Mouse (Mus musculus): ENCODE measurements around the gene Dlgap4.

Gene Dlgap4

DNA sequence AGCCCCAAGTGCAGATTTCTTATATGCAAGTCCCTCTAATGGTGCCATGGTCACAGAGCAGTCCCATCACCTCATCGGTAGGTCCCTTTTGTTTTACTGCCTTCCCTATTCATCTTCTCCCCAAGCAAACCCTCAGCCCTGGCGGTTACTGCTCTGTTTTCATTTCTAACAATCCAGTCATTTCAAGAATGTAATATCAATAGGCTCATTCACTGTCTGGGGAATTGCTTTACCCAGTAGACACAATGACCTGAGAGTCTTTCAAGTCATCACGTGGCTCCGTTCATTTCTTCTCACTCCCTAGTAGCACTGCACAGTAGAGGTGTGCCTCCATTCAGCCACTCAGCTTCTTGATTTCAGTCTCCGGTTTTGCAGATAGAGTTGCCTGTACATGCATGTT lies 130.9 kb downstream of the Dlgap4 start:
- no peak for DNase-seq

DNA sequence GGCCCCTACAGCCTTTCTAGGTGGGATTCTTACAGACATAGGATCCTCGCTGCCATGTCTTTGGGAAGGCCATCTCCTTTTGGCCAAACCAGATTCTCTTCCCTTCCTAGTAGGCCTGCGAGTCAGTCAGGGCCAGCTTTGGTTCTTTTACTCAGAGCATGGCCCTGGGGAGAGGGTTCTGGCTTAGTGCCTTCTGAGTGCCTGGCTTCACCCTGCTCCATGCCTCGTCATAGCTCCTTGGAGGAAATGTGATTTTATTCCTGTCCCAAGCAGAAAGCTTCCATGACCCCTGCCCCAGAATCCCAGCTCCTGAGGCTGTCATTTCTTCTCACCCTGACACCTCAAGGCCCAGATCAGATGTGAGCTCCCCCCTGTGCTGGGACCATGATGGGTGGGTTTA lies 133.8 kb downstream of the Dlgap4 start:
- DNase-seq: no peak

DNA sequence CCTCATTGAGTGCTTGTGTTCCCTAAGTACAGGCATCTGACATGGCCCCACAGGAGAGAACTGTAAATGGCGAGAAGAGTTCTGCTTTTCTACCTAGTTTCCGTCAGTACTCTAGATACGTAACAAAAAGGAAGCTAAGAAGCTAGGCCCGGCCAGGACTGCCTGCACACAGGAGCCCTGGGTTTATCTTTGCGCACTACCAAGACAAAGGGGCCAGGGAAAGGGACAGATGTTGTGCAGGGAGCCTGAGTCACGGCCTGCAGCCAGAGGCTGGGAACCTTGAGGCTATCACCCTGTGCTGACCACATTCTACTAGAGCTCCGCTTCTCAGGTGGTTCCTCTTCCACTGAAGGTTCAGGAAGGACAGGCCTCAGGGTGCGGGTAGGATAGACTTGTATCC lies 136.2 kb downstream of the Dlgap4 start:
- no peak for DNase-seq

DNA sequence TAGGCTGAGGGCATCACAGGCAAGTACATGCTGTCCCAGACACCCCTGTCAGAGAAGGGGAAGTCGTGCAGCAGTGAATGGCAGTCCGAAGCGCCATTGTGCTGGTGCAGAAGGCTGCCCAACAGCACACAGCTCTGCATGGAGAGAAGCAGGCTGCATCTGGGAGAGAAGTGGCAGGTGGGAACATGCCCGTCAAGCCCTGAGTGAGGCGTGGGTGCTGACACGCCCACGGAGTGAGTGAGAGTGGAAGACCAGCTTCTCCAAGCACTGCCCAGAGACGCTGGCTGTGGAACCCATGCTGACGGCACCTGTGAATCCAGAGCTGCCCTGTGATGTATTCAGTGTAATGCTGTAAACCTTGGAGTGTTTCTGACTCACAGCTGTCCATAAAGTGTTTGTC lies 143.4 kb downstream of the Dlgap4 start:
- DNase-seq: no peak

DNA sequence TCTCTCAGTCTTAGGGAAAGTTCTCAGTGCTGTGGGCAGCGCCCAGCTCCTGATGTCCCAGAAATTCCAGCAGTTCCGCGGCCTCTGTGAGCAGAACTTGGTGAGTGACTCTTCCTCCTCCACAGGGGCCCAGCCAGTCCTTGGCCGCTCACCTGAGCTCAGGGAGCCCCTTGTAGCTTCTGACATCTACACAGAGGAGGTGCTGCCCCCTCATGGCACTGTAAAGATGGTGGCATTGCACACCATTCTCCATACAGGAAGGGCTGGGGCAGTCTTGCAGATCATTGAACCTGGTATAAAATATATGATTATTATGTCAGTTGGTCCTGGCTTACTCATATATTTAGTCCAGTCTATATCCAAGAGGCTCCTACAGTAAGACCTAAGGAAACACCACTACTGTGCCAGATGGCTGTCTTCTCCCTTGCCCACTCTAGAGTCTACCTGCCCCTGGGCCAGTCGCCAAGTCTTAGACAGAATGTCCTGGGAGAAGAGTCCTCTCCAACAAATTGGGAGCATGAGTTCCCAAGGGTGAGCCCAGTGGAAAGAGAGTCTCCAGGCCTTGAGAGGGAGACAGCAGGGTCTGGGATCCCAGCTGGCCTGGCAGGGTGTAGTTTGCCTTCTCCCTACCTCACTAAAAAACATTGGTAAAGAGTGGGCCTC lies 147.5 kb downstream of the Dlgap4 start:
- no peak for DNase-seq

DNA sequence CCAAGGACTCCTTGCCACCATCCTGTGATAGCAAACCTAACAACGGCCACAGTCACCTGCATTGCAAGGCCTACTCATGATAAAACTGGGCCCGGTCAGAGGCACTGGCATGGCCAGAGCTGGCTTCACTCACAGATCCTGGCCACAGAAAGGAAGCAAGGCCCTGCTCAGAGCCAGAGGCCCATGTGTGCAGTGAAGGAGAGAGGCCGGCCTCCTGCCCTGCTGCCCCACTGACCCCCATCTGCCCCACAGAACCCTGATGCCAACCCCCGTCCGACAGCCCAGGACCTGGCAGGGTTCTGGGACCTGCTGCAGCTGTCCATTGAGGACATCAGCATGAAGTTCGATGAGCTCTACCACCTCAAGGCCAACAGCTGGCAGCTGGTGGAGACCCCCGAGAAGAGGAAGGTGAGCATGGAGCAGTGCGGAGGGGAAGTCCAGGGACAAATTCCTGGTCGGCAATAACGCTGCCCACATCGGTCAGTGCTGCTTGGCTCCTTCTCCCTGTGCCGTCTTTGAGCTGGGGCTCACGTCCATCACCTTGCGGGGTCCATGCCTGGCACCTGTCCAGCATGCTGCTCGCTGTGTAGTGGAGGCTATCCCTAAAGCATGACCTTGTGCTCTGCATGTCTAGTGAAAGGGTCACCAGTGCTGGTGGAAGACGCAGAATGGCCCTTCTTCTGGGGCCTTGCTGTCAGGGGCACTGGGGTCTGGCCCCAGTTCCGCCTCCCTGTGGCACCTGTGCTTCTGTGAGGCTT lies 148.2 kb downstream of the Dlgap4 start:
- no peak for DNase-seq

DNA sequence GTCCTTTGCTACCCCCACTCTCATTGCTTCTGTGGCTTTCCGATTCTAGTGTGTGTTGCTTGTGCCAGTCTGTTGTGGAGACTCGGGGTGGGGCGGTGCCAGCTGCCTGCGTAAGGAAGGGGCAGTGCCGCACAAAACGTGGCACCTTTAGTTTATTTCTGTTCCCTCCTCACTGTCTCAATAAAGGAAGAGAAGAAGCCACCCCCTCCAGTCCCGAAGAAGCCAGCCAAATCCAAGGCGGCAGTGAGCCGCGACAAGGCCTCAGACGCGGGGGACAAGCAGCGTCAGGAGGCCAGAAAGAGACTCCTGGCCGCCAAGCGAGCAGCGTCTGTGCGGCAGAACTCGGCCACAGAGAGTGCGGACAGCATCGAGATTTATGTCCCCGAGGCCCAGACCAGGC lies 149.0 kb downstream of the Dlgap4 start:
- no peak for DNase-seq

DNA sequence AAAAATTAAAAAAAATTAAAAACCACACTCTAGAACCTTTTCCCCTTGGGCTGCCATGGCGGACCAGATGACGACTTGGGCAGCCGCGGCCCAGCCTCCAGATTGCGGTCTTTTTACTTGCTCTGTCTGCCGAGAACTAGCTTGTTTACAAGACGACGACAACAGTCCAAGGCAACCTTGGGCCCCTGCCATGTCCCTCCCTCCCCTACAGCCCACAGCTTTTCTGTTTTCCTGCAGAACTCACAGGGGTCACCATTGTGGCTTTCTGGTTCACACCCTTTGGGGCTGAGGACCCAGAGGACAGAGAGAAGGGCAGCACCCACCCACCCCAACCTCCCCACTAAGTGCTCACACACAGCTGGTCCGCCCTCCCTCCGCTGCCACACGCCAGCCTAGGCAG lies 149.6 kb downstream of the Dlgap4 start:
- peak; percentile 45 to 61 for DNase-seq

DNA sequence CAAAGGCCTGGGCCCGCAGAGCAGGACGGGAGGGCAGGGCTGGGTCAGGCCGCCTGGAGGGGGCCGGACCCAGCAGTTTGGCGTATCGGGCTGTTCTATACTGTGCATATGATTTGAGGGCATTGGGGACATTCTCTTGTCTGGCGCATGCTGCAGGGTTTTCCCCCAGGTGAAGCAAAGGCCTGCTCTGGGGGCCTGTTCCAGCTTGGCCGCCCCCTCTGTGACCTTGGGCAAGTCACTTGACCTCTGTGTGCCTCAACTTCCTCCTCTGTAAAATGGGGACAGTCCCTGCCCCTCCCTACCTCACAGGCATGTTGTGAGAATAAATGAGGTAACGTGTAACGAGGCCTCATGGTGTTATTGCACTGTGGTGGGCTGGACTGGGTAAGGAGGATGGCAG lies 150.5 kb downstream of the Dlgap4 start:
- no peak for DNase-seq

DNA sequence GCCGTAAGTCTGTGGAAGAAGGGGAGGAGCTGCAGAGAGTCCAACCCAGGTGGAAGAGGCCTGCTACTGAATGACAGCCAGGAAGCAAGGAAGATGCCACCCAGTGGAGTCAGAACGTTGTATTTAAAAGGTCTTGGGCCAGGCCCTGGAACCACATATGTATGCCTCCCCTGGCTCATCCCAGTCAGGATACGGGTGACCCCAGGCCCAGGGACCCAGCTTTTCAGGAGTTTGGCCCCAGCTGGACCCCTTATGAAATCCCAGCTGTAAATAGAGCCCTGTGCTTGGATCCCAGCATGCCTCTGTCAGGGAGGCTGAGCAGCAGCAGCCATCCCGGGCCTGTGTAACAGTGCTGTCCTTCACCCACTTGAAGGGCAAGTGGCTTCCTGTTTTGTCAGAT lies 151.2 kb downstream of the Dlgap4 start:
- DNase-seq: no peak

DNA sequence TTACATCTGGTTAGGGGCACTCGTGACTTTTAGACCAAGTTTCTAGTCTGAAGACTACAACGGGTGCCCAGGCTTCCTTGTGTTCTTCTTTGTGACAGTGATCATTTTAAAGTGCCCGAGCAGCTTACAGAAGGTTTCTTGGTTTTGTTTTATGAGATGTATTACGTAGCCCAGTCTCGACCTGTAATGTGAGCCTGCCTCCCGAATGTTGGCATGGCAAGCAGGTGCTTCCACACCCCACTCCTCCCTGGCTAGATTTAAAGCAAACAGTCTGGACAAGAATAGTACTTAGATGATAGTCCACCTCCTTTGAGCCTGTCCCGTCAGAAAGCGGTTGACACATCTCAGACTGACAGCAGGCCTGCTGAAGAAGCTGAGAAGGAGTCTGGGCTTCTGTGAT lies 152.1 kb downstream of the Dlgap4 start:
- no peak for DNase-seq

DNA sequence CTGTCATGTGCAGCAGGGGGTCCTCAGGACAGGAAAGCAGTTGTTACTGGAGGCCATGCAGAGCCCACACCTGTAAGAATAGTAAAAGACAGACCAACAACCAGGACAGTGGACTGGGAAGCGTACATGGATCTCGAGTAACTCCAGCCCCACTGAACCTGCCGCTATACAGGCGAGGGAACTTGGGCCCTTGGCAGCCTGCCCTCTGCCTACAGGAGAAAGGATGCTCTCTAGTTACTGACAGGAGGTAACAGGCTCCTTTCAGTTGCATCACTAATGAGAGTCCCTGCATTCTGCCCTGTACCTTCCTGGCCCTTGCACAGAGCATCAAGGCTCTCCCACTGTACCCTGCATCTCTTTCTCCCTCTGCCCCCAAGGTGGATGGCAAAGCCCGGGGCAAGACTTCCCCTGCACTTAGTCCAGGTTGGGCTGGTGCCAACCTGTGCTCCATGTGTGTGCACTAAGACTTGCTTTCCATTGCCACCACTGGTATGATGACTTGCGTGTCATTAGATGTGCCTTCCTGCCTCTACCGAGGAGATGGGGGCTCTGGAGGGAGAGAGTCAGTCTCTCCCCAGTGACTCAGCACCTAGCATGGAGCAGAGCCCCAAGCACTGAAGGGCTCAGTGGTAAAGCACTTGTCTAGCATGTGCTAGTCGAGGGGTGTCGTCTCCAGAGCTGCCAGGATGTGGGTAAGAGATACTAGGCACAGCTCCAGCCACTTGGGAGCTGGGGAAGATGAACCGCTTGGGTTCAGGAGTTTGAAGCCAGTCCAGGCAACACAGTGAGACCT lies 152.9 kb downstream of the Dlgap4 start:
- no peak for DNase-seq

DNA sequence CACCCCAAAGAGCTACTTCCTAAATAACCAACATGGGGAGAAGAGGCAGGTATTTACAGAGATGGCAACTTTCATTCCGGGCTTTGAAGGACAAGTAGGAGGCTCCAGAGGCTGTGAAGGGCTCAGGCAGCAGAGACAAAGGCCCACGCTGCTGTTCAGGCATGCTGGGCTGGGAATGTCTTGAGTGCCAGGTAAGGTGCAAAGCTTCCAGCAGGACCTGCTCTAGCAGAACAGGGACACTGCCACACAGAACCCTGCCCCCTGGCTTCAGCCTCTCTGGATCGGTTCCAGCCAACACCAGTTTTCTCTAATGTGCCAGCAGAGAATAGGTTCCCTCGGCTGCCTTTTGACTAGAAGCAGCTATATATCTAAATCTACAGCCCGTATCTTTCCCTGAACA lies 153.6 kb downstream of the Dlgap4 start:
- peak in 1 of 2 experiments; percentile 21 for DNase-seq

DNA sequence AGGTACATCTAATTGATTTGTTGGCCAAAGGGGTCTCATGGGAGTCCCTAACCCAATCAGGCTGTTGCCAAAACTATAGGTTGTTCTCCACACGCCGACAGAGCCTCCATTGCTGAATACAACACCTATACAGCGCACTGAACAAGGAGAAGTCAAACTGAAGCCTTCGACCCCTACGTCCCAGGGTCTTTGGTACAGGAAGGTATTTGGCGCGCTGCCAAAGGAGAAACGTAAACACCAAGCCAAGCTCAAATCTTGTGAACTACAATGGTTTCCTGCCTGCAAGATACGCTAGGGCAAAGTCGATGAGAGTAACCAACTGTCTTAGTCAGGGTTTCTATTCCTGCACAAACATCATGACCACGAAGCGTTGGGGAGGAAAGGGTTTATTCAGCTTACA lies 155.8 kb downstream of the Dlgap4 start:
- no peak for DNase-seq

DNA sequence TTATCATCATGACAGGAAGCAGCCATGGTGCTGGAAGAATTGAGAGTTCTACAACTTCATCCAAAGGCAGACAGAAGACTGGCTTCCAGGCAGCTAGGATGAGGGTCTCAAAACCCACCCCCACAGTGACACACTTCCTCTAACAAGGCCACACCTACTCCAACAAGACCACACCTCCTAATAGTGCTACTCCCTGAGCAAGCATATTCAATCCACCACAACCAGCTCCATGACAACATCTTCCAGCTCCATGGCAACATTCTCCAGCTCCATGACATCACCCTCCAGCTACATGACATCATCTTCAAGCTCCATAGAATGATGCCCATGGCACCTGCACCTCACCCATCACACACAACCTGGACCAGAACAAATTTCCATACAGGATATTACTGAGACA lies 160.0 kb downstream of the Dlgap4 start:
- DNase-seq: no peak

DNA sequence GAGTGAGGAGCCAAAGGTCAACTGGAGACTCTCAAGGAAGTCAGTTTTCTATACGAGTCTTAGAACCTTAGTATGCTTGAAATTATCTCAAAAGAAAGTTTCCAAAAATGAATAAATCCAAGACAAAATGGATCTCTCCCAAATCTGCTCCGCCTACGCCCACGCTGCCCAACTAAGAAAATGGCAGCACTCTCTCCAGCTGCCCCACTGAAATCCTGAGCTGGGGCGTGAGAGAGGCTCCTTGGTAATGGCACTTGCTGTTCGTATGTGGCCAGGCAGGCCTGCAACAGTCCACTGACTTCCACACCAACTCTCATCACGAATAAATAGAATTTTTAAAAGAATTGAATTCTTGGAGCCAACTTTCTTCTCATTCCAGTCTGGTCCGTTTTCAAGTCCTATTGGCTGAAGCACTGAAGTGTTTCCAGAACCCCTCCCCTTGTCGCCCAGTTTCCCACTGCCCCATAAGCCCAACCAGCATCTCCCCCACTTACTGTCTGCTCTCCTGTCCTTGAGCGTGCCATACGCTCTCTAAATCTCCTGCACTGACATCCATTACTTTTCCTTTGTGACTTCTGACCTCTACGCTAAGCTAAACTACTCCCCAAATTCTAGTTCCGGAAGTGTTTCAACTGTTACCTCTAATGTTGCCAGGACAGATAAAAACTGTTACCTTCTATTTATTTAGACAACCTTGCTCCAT lies 160.7 kb downstream of the Dlgap4 start:
- DNase-seq: no peak

DNA sequence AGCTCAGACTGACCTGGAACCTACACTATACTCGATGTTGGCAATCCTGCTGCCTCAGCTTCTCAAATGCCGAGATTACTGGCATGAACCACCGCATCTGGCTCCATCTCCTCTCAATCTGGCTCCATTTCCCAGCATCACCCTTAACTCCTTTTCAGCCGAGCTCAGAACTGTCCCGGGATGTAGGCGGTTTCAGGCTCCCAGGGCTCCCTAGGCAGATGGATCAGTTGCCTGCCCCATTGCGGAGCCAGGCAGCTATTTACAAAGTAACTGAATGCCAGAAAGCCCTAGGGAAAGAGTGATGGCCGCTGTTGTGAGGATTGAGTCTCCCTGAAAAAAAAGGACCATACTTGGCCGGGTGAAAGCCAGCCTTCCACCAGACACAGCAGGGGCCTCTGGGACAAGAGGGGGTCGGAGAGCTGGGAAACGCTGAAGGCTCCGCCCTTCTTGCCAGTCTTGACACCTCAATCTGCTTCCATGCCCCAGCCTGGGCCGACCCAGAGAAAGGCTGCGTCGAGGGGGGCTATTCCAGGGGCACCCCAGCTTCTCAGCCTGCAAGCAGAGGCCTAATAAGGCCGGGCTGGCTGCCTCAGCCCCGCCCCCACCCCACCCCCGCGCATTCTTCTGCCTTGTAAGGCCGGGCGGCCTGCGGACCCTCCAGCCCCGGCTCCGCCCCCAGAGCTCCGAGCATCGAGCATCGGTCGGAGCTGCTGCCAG lies 161.4 kb downstream of the Dlgap4 start, which contains the start of gene Myl9:
Myl9 (plus strand) TSS at position 683 of the 717 bp plus-strand sequence.
- no peak for DNase-seq

DNA sequence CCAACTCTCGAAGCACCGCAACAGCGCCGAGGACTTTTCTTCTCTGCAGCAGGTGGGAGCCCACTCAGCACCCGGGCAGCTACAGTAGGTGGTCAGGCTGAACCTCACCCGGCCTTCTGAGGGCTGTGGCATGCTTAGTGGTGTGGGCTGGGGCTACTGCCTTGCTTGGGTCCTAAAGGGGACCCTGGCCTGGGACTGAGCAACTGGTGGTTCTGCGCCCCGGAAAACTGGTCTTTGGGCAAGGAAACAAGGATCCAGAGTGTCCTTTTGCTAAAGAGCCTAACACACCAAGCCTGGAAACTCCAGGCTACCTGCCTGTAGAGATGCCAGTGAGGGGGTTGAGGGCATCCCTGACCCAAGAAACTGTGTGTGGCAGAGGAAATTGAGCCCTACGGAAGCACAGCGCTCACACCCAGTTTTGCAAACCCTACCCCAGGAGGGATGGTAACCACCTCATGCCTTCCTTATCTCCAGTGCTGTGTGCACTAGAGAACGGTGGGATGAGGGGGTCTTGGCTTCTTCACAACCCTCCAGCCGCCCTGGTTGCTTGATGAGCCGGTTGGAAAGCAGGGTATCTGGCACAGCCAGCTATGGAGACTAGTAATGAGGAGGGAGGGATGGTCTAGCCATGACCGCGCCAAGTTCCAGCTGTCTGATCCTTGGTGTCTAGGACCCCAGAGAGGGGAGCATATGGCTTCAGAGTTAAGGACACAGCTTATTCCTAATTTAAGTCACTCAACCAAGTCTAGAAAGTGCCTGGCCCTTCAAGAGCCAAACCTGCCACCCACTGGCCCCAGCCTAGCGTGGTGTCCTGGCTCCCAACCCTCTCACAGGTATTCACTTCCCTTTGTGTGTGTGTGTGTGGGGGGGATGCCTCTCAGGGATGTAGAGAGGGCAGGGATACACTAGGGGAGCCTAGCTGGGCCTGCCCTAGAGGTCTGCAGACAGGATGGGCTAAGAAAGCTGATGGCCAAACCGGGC lies 162.2 kb downstream of the Dlgap4 start:
- DNase-seq: no peak

DNA sequence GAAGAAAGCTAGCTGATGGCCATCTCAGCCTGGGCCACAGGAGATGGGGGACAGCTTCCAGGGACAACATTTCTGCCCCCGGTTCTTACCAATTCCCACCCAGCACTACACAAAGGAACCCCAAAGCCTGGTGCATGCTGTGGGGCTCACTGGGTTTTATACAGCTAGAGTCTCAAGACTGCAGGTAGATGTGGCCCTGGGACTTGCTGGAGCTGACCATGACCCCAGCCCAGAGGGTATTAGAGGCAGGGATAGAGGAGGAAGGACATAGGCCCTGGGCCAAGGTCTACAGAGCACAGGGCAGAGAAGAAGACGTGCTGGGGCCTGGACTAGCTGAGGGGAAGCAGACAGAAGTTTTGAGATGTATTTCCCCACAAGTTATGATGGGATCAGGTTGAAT lies 163.4 kb downstream of the Dlgap4 start:
- DNase-seq: no peak

DNA sequence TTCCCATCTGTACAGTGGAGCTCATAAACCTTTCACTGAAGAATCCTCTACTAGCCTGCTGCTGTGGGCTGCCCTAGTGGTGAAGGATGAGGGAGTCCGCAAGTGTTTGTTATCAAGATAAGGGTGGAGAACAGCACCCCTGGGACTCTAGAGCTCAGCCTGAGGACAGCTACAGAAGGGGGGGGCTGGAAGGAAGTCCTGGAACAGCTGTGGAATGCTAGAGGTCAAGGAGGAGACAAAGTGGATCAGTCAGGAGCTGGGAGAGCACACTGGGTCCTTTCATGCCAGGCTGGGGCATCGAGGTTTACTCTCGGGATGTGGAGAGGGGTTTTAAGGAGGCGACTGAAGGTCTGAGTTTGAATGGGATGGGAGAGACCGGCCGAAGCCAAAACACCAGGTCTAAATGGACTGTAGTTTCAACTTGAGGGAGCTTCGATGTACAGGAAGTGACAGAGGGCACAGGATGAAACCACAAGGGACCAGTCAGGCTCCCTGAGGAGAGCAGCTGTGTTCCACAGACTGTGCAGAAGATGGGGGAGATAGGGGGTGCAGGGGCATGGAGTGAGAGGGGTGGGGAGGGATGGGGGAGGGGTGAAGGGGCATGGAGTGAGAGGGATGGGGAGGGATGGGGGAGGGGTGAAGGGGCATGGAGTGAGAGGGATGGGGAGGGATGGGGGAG lies 164.0 kb downstream of the Dlgap4 start:
- peak; percentile 38 to 58 for DNase-seq

DNA sequence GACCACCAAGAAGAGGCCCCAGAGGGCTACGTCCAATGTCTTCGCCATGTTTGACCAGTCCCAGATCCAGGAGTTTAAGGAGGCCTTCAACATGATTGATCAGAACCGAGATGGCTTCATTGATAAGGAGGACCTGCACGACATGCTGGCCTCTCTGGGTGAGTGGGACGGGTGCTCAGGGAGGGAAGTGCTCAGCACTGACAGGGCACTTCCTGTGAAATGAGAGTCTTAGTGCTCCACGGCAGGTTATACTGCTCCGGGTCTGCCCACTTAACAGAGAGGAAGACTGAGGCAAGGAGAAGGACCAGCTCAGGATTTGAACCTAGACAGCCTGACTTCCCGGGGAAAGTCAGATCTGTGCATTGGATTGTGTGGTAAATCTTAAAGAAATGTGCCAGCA lies 165.1 kb downstream of the Dlgap4 start:
- no peak for DNase-seq

Measured in kidney, adult 8-10 months (tissue).